Mouse (Mus musculus) MEL (cell line): ENCODE results near the gene Gpr19.

Experiments
- BHLHE40 ChIP-seq: IDR thresholded peaks from 2 replicates; pipeline ENCODE4 v1.6.1; 2012; ENCODE audit warnings: low read depth, mild to moderate bottlenecking, inconsistent platforms, low read length, improper control_type of control experiment, borderline replicate concordance
- CHD2 ChIP-seq: IDR thresholded peaks from 2 replicates; pipeline ENCODE4 v1.6.1; 2011; ENCODE audit warnings: low read length, improper control_type of control experiment
- CTCF ChIP-seq, 3 experiments: IDR thresholded peaks in 2 of 3; conservative IDR thresholded peaks in 1 of 3; 2 replicates each; pipeline ENCODE4 v1.5.1; 2011 to 2012; ENCODE audit warnings: low read length in 3 of 3, low read depth in 2 of 3, mild to moderate bottlenecking in 2 of 3, improper control_type of control experiment in 1 of 3, inconsistent platforms in 1 of 3, mixed read lengths in 1 of 3, moderate library complexity in 1 of 3; ENCODE audit not compliant: control insufficient read depth in 1 of 3, insufficient read depth in 1 of 3, poor library complexity in 1 of 3, severe bottlenecking in 1 of 3
- JUND ChIP-seq: IDR thresholded peaks from 2 replicates; pipeline ENCODE4 v1.6.1; 2011; ENCODE audit warnings: low read depth, mild to moderate bottlenecking, improper control_type of control experiment, low read length
- MAX ChIP-seq: IDR thresholded peaks from 2 replicates; pipeline ENCODE4 v1.6.1; 2011; ENCODE audit warnings: low read length, improper control_type of control experiment
- NELFE ChIP-seq: IDR thresholded peaks from 2 replicates; pipeline ENCODE4 v1.6.1; 2011; ENCODE audit warnings: low read depth, low read length, improper control_type of control experiment
- NRF1 ChIP-seq: IDR thresholded peaks from 2 replicates; pipeline ENCODE4 v1.6.1; 2014; ENCODE audit warnings: low read depth, mild to moderate bottlenecking, inconsistent platforms, low read length, improper control_type of control experiment, moderate library complexity; ENCODE audit not compliant: poor library complexity, insufficient read depth, severe bottlenecking
- POLR2A ChIP-seq, 2 experiments: IDR thresholded peaks; 2 replicates each; pipeline ENCODE4 v1.6.1; 2011 to 2012; ENCODE audit warnings: low read length in 2 of 2, mild to moderate bottlenecking in 2 of 2, control low read depth in 1 of 2, improper control_type of control experiment in 1 of 2, low read depth in 1 of 2, moderate library complexity in 1 of 2; ENCODE audit not compliant: control insufficient read depth in 1 of 2, insufficient read depth in 1 of 2, poor library complexity in 1 of 2
- SIN3A ChIP-seq: IDR thresholded peaks from 2 replicates; pipeline ENCODE4 v1.6.1; 2012; ENCODE audit warnings: low read length, improper control_type of control experiment, inconsistent platforms
- TAL1 ChIP-seq: IDR thresholded peaks from 2 replicates; pipeline ENCODE4 v1.6.1; 2012; ENCODE audit warnings: mild to moderate bottlenecking, inconsistent platforms, low read length, moderate library complexity, mixed read lengths
- ZKSCAN1 ChIP-seq: IDR thresholded peaks from 2 replicates; pipeline ENCODE4 v1.6.1; 2012; ENCODE audit warnings: low read depth, mild to moderate bottlenecking, inconsistent platforms, low read length, improper control_type of control experiment, moderate library complexity
- ZMIZ1 ChIP-seq: IDR thresholded peaks from 2 replicates; pipeline ENCODE4 v1.6.1; 2012; ENCODE audit warnings: low read depth, mild to moderate bottlenecking, inconsistent platforms, low read length, improper control_type of control experiment, moderate library complexity

- TF ChIP-seq NRF1 (no peak), NELFE (no peak), CTCF (IDR thresholded peaks at IDR 0.05 in 2 of 3, conservative IDR thresholded peaks at IDR 0.05 in 1 of 3; ENCODE audit: control insufficient read depth in 1 of 3, insufficient read depth in 1 of 3, low read depth in 2 of 3, low read length in 3 of 3, poor library complexity in 1 of 3, severe bottlenecking in 1 of 3) (no peak), JUND (no peak), ZMIZ1 (no peak), MAX (no peak), CHD2 (no peak), ZKSCAN1 (no peak), POLR2A (IDR thresholded peaks at IDR 0.05; ENCODE audit: control insufficient read depth in 1 of 2, insufficient read depth in 1 of 2, low read depth in 1 of 2, low read length in 2 of 2, poor library complexity in 1 of 2) (no peak), BHLHE40 (no peak), SIN3A (no peak), TAL1 (no peak)
These were observed 50.8 kb downstream of the Gpr19 start for GRCm38 (mm10) chr6:134847550-134847949.
